Mouse (Mus musculus): ENCODE measurements around the gene Gm10803. TPM values are rescaled to one million over a fixed set of nuclear protein-coding genes. Genes with fewer than 3 reads are reported as not detected.

Gm10803 gene
- total and polyA plus RNA-seq, 2 experiments from 2014 or later = not detected

GRCm38 (mm10) chr2:93525033-93525762 is 35.2 kb upstream of the Gm10803 start:
- no peak for TF ChIP-seq CTCF (IDR thresholded peaks at IDR 0.05; ENCODE audit: low read depth)
- Histone ChIP-seq H3K9me3 (ENCODE audit: low read length) (no peaks in the 10 kb centered on the region), H3K27me3 (ENCODE audit: insufficient read depth, low read length) (no peaks in the 10 kb centered on the region), H3K4me1 (ENCODE audit: insufficient read depth) (peaks cover 6% of the 10 kb centered on the region; the same call in 1 of the 2 replicates), H3K9ac (no peak overlapping the region), H3K4me2 (ENCODE audit: low read depth) (no peak overlapping the region), H3K36me3 (ENCODE audit: insufficient read depth) (no peaks in the 10 kb centered on the region), H3K27ac (ENCODE audit: low read depth, low read length) (no peak overlapping the region), H3K4me3 (ENCODE audit: low read depth, low read length) (no peak overlapping the region)
- no peak for DNase-seq
- 82% methylated on average over 15 of the region's 16 CpGs for WGBS
- ATAC-seq = no peak

GRCm38 (mm10) chr2:93529602-93530001 is 30.8 kb upstream of the Gm10803 start:
- Histone ChIP-seq H3K36me3 (ENCODE audit: insufficient read depth) (no peaks in the 10 kb centered on the region), H3K4me3 (ENCODE audit: low read depth, low read length) (no peak overlapping the region), H3K4me2 (ENCODE audit: low read depth) (no peak overlapping the region), H3K27me3 (ENCODE audit: insufficient read depth, low read length) (no peaks in the 10 kb centered on the region), H3K9me3 (ENCODE audit: low read length) (no peaks in the 10 kb centered on the region), H3K27ac (ENCODE audit: low read depth, low read length) (no peak overlapping the region), H3K9ac (no peak overlapping the region), H3K4me1 (ENCODE audit: insufficient read depth) (no peaks in the 10 kb centered on the region)
- TF ChIP-seq CTCF (IDR thresholded peaks at IDR 0.05; ENCODE audit: low read depth) = no peak
- WGBS = 56% methylated on average over 4 of the region's 4 CpGs
- ATAC-seq = no peak
- no peak for DNase-seq

- 89% methylated on average over 7 of the region's 7 CpGs for WGBS
- no peak for ATAC-seq
- no peak for DNase-seq
Observed at GRCm38 (mm10) chr2:93533891-93534290, 26.5 kb upstream of the Gm10803 start.

GRCm38 (mm10) chr2:93537385-93537967 is 22.9 kb upstream of the Gm10803 start:
- Histone ChIP-seq H3K9ac (no peak overlapping the region), H3K9me3 (ENCODE audit: low read length) (no peaks in the 10 kb centered on the region), H3K4me3 (ENCODE audit: low read depth, low read length) (no peak overlapping the region), H3K4me1 (ENCODE audit: insufficient read depth) (no peaks in the 10 kb centered on the region), H3K27me3 (ENCODE audit: insufficient read depth, low read length) (no peaks in the 10 kb centered on the region), H3K27ac (ENCODE audit: low read depth, low read length) (no peak overlapping the region), H3K4me2 (ENCODE audit: low read depth) (no peak overlapping the region), H3K36me3 (ENCODE audit: insufficient read depth) (no peaks in the 10 kb centered on the region)
- no peak for ATAC-seq
- 43% methylated on average over 3 of the region's 3 CpGs for WGBS
- DNase-seq = no peak
- TF ChIP-seq CTCF (IDR thresholded peaks at IDR 0.05; ENCODE audit: low read depth) = peak; percentile 42

More at GRCm38 (mm10) chr2:93533891-93534290, 26.5 kb upstream of the Gm10803 start:
- no peaks in the 10 kb centered on the region for H3K4me1 ChIP-seq (ENCODE audit: insufficient read depth)
- H3K27me3 ChIP-seq (ENCODE audit: insufficient read depth, low read length) = no peaks in the 10 kb centered on the region
- no peak overlapping the region for H3K4me3 ChIP-seq (ENCODE audit: low read depth, low read length)
- no peaks in the 10 kb centered on the region for H3K36me3 ChIP-seq (ENCODE audit: insufficient read depth)
- no peak for TF ChIP-seq CTCF (IDR thresholded peaks at IDR 0.05; ENCODE audit: low read depth)
- no peak overlapping the region for H3K4me2 ChIP-seq (ENCODE audit: low read depth)
- H3K9me3 ChIP-seq (ENCODE audit: low read length) = no peaks in the 10 kb centered on the region
- no peak overlapping the region for H3K27ac ChIP-seq (ENCODE audit: low read depth, low read length)
- H3K9ac ChIP-seq = no peak overlapping the region

GRCm38 (mm10) chr2:93538140-93538539 is 22.2 kb upstream of the Gm10803 start:
- H3K9ac ChIP-seq = no peak overlapping the region
- 34% methylated on average over 6 of the region's 6 CpGs for WGBS
- no peaks in the 10 kb centered on the region for H3K9me3 ChIP-seq (ENCODE audit: low read length)

GRCm38 (mm10) chr2:93541771-93542170 is 18.6 kb upstream of the Gm10803 start:
- Histone ChIP-seq H3K36me3 (ENCODE audit: insufficient read depth) (no peaks in the 10 kb centered on the region), H3K4me1 (ENCODE audit: insufficient read depth) (no peaks in the 10 kb centered on the region), H3K27me3 (ENCODE audit: insufficient read depth, low read length) (no peaks in the 10 kb centered on the region), H3K4me2 (ENCODE audit: low read depth) (no peak overlapping the region), H3K27ac (ENCODE audit: low read depth, low read length) (no peak overlapping the region), H3K4me3 (ENCODE audit: low read depth, low read length) (no peak overlapping the region), H3K9ac (no peak overlapping the region), H3K9me3 (ENCODE audit: low read length) (no peaks in the 10 kb centered on the region)
- ATAC-seq (no peak), DNase-seq (no peak)
- TF ChIP-seq CTCF (IDR thresholded peaks at IDR 0.05; ENCODE audit: low read depth) = no peak
- 73% methylated on average over 2 of the region's 2 CpGs for whole genome bisulfite sequencing

More at GRCm38 (mm10) chr2:93538140-93538539, 22.2 kb upstream of the Gm10803 start:
- no peaks in the 10 kb centered on the region for H3K4me1 ChIP-seq (ENCODE audit: insufficient read depth)
- no peak overlapping the region for H3K27ac ChIP-seq (ENCODE audit: low read depth, low read length)
- no peak overlapping the region for H3K4me2 ChIP-seq (ENCODE audit: low read depth)
- DNase-seq (no peak), ATAC-seq (no peak)
- no peak overlapping the region for H3K4me3 ChIP-seq (ENCODE audit: low read depth, low read length)
- no peak for TF ChIP-seq CTCF (IDR thresholded peaks at IDR 0.05; ENCODE audit: low read depth)
- H3K27me3 ChIP-seq (ENCODE audit: insufficient read depth, low read length) = no peaks in the 10 kb centered on the region
- H3K36me3 ChIP-seq (ENCODE audit: insufficient read depth) = no peaks in the 10 kb centered on the region
